Mouse (Mus musculus) myocyte (in vitro differentiated cells): ENCODE data around the gene Ets2. TPM values are rescaled to one million over a fixed set of nuclear protein-coding genes. Genes with fewer than 3 reads are reported as not detected.
"Not testable (repeated sequence)": the region's sequence is repeated elsewhere in the genome, so short reads cannot be mapped to it uniquely, and the experiment has no call there.

Source experiments
- H3K27me3 ChIP-seq: one replicate; pipeline ENCODE4 v1.6.1; 2011; ENCODE audit not compliant: control insufficient read depth, insufficient read depth, insufficient read length
- H3K36me3 ChIP-seq: one replicate; pipeline ENCODE4 v1.6.1; 2011; ENCODE audit not compliant: control insufficient read depth, insufficient read depth
- H3K4me2 ChIP-seq: one replicate; pipeline ENCODE4 v1.6.1; 2011; ENCODE audit warnings: low read depth, control low read depth
- H3K4me3 ChIP-seq: one replicate; pipeline ENCODE4 v1.5.1; 2011; ENCODE audit warnings: mild to moderate bottlenecking, control low read depth, moderate library complexity
- H3K79me2 ChIP-seq: one replicate; pipeline ENCODE4 v1.6.1; 2011; ENCODE audit not compliant: control insufficient read depth, insufficient read depth
- H3ac ChIP-seq: one replicate; pipeline ENCODE4 v1.6.1; 2011; ENCODE audit not compliant: control insufficient read depth, insufficient read length
- CEBPB ChIP-seq: IDR thresholded peaks from 2 replicates; pipeline ENCODE4 v1.6.1; 2011; ENCODE audit warnings: mild to moderate bottlenecking, moderate library complexity; ENCODE audit not compliant: poor library complexity, insufficient read depth, severe bottlenecking
- E2F4 ChIP-seq: IDR thresholded peaks from one replicate; pipeline ENCODE4 v1.6.1; 2011; ENCODE audit warnings: mild to moderate bottlenecking, control low read depth, moderate library complexity; ENCODE audit not compliant: insufficient read depth
- MAX ChIP-seq: IDR thresholded peaks from one replicate; pipeline ENCODE4 v1.6.1; 2011; ENCODE audit warnings: low read depth, mild to moderate bottlenecking, control low read depth
- MYOD1 ChIP-seq, 3 experiments: IDR thresholded peaks; one replicate each; pipeline ENCODE4 v1.6.1; 2011; ENCODE audit warnings: control low read depth in 2 of 3, low read depth in 2 of 3, mild to moderate bottlenecking in 2 of 3, moderate library complexity in 1 of 3; ENCODE audit not compliant: insufficient read length in 2 of 3, control insufficient read depth in 1 of 3
- MYOG ChIP-seq, 3 experiments: IDR thresholded peaks; one replicate each; pipeline ENCODE4 v1.6.1; 2011; ENCODE audit warnings: control low read depth in 2 of 3, low read depth in 2 of 3, mild to moderate bottlenecking in 2 of 3; ENCODE audit not compliant: insufficient read length in 2 of 3, control insufficient read depth in 1 of 3, insufficient read depth in 1 of 3
- POLR2A ChIP-seq: IDR thresholded peaks from one replicate; pipeline ENCODE4 v1.6.1; 2011; ENCODE audit warnings: low read depth, mild to moderate bottlenecking, control low read depth, moderate library complexity; ENCODE audit not compliant: insufficient read length
- POLR2AphosphoS2 ChIP-seq: IDR thresholded peaks from one replicate; pipeline ENCODE4 v1.6.1; 2011; ENCODE audit warnings: low read depth, control low read depth; ENCODE audit not compliant: insufficient read length
- REST ChIP-seq: IDR thresholded peaks from one replicate; pipeline ENCODE4 v1.6.1; 2011; ENCODE audit warnings: mild to moderate bottlenecking, control low read depth, moderate library complexity; ENCODE audit not compliant: insufficient read depth, insufficient read length
- SRF ChIP-seq: IDR thresholded peaks from one replicate; pipeline ENCODE4 v1.6.1; 2011; ENCODE audit warnings: low read depth; ENCODE audit not compliant: control insufficient read depth, insufficient read length
- TCF12 ChIP-seq: IDR thresholded peaks from one replicate; pipeline ENCODE4 v1.6.1; 2011; ENCODE audit warnings: mild to moderate bottlenecking, control low read depth; ENCODE audit not compliant: poor library complexity, insufficient read depth, severe bottlenecking
- TCF3 ChIP-seq: IDR thresholded peaks from one replicate; pipeline ENCODE4 v1.6.1; 2011; ENCODE audit warnings: low read depth, control low read depth; ENCODE audit not compliant: insufficient read length
- USF1 ChIP-seq: IDR thresholded peaks from one replicate; pipeline ENCODE4 v1.6.1; 2011; ENCODE audit warnings: low read depth, mild to moderate bottlenecking, control low read depth, moderate library complexity
- polyA plus RNA-seq: library from polyadenylated mRNA; unstranded; fragments of >200 nt; fragmentation: generic; extraction: Trizol; gene quantifications from one replicate; pipeline ENCODE4 v1.2.1, GENCODE M21; 2012; ENCODE audit warnings: missing spikeins

Gene Ets2
- polyA plus RNA-seq, 1 experiment: 73.9 TPM

DNA sequence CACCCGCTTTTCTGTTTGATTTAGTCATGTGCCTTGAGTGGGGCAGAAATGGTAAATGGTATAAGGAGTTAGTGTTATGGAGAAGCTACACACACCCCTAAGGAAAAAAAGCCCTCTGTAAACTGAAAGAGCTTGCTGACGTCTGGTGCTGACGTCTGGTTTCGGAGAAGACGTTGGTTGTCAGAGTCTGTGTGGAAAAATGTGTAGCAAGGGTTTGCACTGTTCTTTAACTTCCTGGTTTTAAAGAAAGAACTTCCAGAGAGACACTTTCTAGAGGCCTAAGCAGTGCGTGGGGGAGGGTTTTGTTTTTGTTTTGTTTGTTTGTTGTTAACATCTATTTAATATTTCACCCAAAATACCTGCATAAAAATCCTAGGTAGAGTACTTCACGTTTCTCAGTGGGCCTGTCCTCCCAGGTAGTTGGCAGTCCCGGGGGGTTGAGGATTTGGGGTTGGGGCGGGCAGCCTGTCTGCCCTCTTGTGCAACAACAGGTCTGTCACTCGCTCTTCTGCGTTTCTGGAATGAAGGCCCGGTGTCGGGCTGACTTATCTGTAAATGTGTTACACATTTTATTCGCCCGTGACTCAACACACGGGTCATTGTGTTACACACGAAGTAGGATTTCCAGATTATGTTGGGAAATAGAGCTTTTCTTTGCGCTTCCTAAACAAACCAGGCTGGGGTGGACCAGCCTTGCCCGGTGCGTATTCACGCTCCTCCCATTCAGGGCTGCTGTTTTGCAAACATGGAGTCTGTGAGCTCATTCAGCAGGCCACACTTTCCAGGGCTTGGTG, 6.5 kb downstream of the Ets2 start:
- peaks cover 57% of the 10 kb centered on the region for H3K36me3 ChIP-seq
- H3K27me3 ChIP-seq: no peaks in the 10 kb centered on the region
- H3K4me2 ChIP-seq: no peak overlapping the region
- peaks cover 70% of the 10 kb centered on the region for H3K79me2 ChIP-seq
- TF ChIP-seq TCF3 (no peak), POLR2A (no peak), REST (no peak), MAX (no peak), CEBPB (no peak), MYOG (IDR thresholded peaks at IDR 0.05; ENCODE audit: control insufficient read depth in 1 of 3, insufficient read depth in 1 of 3, insufficient read length in 2 of 3, low read depth in 2 of 3) (no peak), E2F4 (no peak)
- H3K4me3 ChIP-seq: no peak overlapping the region
- no peak overlapping the region for H3ac ChIP-seq

DNA sequence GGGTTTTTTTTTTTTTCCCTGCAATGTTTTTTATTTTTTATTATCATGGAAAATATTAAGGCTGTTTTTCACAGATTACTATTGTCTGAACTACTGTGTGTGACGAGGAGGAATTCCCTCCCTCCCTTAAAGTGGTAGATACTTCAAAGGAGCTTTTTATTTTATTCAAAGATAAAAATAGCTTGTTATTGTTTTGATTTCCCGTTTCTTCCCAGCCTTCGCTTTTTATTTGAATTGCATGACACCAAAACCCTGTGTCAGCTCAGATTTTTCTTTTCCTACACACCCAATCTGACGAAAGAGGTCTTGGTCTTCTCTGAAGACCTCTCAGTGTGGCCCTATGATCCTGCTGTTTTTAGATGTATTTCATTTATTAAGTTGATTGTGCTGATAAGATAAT, 7.3 kb downstream of the Ets2 start:
- H3ac ChIP-seq: no peak overlapping the region
- no peak overlapping the region for H3K4me3 ChIP-seq
- peaks cover 60% of the 10 kb centered on the region for H3K36me3 ChIP-seq
- TF ChIP-seq TCF12 (no peak), CEBPB (no peak), E2F4 (no peak), REST (no peak), POLR2AphosphoS2 (no peak), SRF (no peak), MYOD1 (IDR thresholded peaks at IDR 0.05; ENCODE audit: control insufficient read depth in 1 of 3, insufficient read length in 2 of 3, low read depth in 2 of 3) (no peak), MYOG (IDR thresholded peaks at IDR 0.05; ENCODE audit: control insufficient read depth in 1 of 3, insufficient read depth in 1 of 3, insufficient read length in 2 of 3, low read depth in 2 of 3) (no peak), POLR2A (no peak), TCF3 (no peak), MAX (no peak), USF1 (no peak)
- peaks cover 62% of the 10 kb centered on the region for H3K79me2 ChIP-seq
- no peaks in the 10 kb centered on the region for H3K27me3 ChIP-seq
- H3K4me2 ChIP-seq: no peak overlapping the region

DNA sequence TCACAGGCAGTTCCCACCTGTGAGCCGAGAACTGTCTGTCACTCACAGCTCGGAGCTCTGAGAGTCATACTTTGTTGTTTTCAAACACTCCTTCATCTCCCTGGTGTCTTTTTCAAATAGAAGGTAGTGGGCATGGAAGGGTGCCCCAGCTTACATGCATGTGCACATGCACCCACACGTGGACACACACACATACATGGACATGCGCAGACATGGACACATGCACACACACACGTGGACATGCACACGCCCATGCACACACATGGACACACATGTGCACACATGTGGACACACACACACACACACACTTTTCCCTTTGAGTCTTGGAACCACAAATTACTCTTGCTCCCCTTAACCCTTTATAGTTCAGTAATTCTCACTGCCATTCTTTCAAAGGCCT, 8.3 kb downstream of the Ets2 start:
- peak; percentile 67 for TF ChIP-seq POLR2A
- no peak for TF ChIP-seq MYOG (IDR thresholded peaks at IDR 0.05; ENCODE audit: control insufficient read depth in 1 of 3, insufficient read depth in 1 of 3, insufficient read length in 2 of 3, low read depth in 2 of 3)
- peak; percentile 86 for TF ChIP-seq POLR2AphosphoS2
- TF ChIP-seq SRF: no peak
- no peak for TF ChIP-seq MAX
- TF ChIP-seq TCF3: no peak
- no peak for TF ChIP-seq CEBPB
- no peak for TF ChIP-seq E2F4
- no peak for TF ChIP-seq MYOD1 (IDR thresholded peaks at IDR 0.05; ENCODE audit: control insufficient read depth in 1 of 3, insufficient read length in 2 of 3, low read depth in 2 of 3)
- Histone ChIP-seq H3K27me3 (no peaks in the 10 kb centered on the region), H3ac (no peak overlapping the region), H3K4me3 (no peak overlapping the region), H3K79me2 (peaks cover 52% of the 10 kb centered on the region), H3K4me2 (no peak overlapping the region), H3K36me3 (peaks cover 69% of the 10 kb centered on the region)

DNA sequence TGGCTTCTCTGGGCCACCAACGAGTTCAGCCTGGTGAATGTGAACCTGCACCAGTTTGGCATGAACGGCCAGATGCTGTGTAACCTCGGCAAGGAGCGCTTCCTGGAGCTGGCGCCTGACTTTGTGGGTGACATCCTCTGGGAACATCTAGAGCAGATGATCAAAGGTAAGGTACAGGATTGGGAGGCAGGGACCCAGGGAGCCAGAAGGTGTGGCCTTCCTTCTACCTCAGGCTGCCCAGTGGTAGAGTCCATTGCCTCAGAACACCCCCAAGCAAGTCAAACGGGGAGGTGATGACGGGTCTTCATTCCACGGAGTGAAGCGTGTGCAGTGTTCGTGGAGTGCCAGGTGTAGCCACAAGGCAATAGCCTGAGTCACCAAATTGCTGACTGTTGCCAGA, 10.2 kb downstream of the Ets2 start:
- peak; percentile 29 for TF ChIP-seq POLR2A
- TF ChIP-seq USF1: no peak
- peaks cover 80% of the 10 kb centered on the region for H3K36me3 ChIP-seq
- H3K4me2 ChIP-seq: no peak overlapping the region

DNA sequence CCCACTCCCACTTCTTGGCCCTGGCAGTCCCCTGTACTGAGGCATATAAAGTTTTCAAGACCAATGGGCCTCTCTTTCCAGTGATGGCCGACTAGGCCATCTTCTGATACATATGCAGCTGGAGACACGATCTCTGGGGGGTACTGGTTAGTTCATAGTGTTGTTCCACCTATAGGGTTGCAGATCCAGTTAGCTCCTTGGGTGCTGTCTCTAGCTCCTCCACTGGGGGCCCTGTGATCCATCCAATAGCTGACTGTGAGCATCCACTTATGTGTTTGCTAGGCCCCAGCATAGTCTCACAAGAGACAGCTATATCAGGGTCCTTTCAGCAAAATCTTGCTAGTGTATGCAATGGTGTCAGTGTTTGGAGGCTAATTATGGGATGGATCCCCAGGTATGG, 11.2 kb downstream of the Ets2 start:
- not testable (repeated sequence) for H3K27me3 ChIP-seq, H3K4me3 ChIP-seq, H3ac ChIP-seq, H3K4me2 ChIP-seq
- H3K79me2 ChIP-seq: peaks cover 24% of the 10 kb centered on the region
- H3K36me3 ChIP-seq: peaks cover 81% of the 10 kb centered on the region

More for the DNA sequence above, 10.2 kb downstream of the Ets2 start:
- H3K4me3 ChIP-seq: no peak overlapping the region
- H3K79me2 ChIP-seq: peaks cover 32% of the 10 kb centered on the region
- no peaks in the 10 kb centered on the region for H3K27me3 ChIP-seq
- H3ac ChIP-seq: no peak overlapping the region
